Mouse (Mus musculus) embryo, embryonic 10 days (tissue): Measurements from ENCODE around the gene Lmod2.

Experiments used
- DNase-seq: peaks from one replicate; pipeline ENCODE4 v3.0.0-alpha.2; 2015; ENCODE audit warnings: low spot score

The Lmod2 gene

GRCm38 (mm10) chr6:24602351-24602750, 4.8 kb downstream of the Lmod2 start:
- no peak for DNase-seq

GRCm38 (mm10) chr6:24602993-24603392, 5.4 kb downstream of the Lmod2 start:
- no peak for DNase-seq

GRCm38 (mm10) chr6:24604289-24604688, 6.7 kb downstream of the Lmod2 start:
- no peak for DNase-seq

GRCm38 (mm10) chr6:24605631-24606030, 8.1 kb downstream of the Lmod2 start:
- DNase-seq, result no peak

- DNase-seq, result no peak
Observed at GRCm38 (mm10) chr6:24606512-24606911, 8.9 kb downstream of the Lmod2 start.

- DNase-seq, result no peak
Observed at GRCm38 (mm10) chr6:24607531-24607930, 10.0 kb downstream of the Lmod2 start.

- no peak for DNase-seq
Observed at GRCm38 (mm10) chr6:24608129-24608528, 10.6 kb downstream of the Lmod2 start.

DNA sequence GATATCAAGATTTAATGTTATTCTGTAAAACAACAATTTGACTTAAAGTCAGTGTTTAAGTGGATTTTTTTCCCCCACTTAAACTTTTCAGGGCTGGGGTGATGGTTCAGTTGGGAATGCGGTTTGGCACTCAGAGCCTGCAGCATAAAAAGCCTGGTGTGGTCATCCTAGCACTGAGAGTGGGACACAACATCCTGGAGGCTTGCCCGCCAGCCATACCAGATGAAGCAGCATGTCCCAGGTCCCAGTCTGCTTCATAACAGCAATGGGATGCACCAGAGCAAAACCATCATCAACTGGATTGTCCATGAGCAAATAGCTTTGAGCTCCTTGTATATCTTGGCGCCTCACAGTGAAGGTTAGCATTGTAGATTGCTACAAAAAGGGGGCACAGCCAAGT, 11.1 kb downstream of the Lmod2 start:
- no peak for DNase-seq

DNA sequence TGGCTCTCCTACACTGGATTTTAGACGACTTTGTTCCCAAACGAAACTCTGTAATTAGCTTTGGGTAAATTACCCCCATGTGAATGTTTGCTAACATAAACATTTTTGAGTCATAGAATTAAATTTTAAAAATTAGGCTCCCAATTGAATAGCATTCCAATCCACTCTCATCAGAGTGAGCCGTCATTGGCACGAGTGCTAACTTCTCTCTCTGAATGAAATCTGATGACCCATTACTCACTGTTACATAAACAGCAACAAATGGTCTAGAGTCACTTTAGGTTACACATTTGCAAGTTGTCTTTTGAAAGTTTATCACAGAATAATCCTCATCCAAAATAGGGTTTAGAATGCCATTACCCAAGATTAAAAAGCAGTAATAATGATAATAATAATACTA, 12.0 kb downstream of the Lmod2 start:
- no peak for DNase-seq

- DNase-seq, result no peak
Observed at GRCm38 (mm10) chr6:24610358-24610757, 12.8 kb downstream of the Lmod2 start.

- DNase-seq, result no peak
Observed at GRCm38 (mm10) chr6:24612074-24612755, 14.7 kb downstream of the Lmod2 start.

DNA sequence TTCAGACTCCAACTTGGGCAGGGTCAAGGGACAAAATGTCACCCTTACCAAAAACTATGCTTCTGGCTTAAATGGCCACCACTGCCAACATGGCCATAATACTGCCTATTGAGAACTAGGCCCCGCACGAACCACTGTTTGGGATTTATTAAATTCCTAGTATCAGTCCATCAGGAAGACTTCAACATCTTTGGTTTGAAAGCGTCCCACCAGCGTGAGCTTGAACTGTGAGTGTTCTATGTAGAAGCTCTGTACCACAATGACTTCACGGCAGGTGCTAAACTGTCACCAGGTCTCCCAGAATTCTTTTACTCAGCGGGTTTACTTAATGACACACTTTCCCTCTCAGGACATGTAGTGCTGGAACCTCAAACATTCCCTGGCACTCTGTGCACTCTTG, 15.8 kb downstream of the Lmod2 start:
- no peak for DNase-seq

GRCm38 (mm10) chr6:24613918-24614317, 16.4 kb downstream of the Lmod2 start:
- no peak for DNase-seq

DNA sequence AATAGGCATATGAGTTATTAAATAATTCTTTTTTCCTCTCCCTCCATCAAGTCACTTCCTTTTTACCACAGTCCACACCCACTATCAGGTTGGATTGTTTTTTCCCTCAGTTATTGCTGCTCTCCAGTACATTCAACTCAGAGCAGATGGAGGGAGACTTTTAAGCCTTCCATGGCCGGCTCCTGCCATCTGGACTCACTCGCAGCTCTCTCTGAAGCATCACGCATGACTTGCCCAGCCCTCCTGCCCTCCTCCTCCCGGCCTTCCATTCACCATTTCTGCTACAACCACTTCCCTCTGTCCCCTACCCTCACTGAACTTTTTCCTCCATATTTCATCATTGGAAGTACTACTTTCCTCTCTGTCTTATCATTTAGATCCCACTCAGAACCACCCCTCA, 19.2 kb downstream of the Lmod2 start:
- DNase-seq, result no peak

GRCm38 (mm10) chr6:24619285-24620045, 21.9 kb downstream of the Lmod2 start:
- DNase-seq, result no peak

DNA sequence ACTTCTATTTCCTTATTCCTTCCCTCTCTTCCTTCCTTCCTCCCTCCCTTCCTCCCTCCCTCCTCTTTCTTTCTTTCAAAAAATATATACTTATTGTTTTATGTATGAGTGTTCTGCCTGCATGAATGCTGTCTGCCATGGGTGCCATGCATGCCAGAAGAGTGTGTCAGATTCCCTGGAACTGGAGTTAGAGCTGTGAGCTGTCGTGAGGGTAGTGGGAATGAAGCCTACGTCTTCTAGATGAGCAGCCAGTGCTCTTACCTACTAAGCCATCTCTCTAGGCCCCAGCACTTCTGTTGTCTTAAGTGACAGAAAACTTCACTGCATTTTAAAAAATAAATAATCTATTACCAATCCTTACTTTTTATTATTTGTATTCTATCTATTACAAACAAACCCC, 23.4 kb downstream of the Lmod2 start:
- DNase-seq, result no peak

GRCm38 (mm10) chr6:24622098-24622497, 24.5 kb downstream of the Lmod2 start:
- DNase-seq, result no peak

- peak; percentile 85 for DNase-seq
Observed at GRCm38 (mm10) chr6:24627586-24628030, 30.0 kb downstream of the Lmod2 start.

- no peak for DNase-seq
Observed at GRCm38 (mm10) chr6:24628499-24628898, 30.9 kb downstream of the Lmod2 start.

GRCm38 (mm10) chr6:24632061-24632460, 34.5 kb downstream of the Lmod2 start:
- DNase-seq, result no peak

- no peak for DNase-seq
Observed at GRCm38 (mm10) chr6:24634065-24634464, 36.5 kb downstream of the Lmod2 start.

DNA sequence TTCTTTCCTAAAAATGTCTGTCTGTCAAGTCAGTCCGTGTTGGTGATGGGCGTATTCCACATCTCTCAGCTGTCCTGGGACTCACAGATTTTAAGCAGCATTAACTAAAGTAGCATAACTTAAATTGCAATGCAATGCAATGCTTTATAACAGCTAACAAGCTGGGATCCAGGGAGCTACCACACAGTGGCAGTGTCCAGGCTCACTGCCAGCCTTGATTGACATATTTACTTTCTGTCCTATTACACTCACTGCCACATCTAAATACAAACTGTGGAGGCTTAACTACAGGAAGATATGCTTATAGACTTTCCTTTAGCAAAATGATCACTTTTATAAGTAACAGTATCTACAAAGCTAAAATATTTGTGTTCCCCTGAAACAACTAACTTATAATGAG, 38.3 kb downstream of the Lmod2 start:
- DNase-seq, result no peak

DNA sequence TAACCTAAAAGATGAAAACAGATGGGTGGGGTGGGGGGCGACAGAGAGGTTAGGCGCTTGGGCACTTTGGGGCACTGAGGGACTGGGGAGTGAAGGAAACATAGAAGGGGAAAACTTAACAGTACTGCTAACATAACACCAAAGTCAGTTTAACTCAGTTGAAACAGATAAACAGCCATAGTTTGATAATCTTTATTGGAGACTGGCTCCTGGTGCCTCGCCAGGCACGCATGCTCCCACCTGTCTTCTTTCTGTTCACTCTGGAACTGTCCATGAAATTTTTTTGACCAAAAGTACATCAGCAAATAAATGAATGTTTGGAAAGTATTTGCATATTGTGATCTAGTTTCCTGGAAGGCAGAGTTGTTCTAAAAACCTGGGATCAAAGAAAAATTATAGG, 43.7 kb downstream of the Lmod2 start:
- DNase-seq, result no peak

DNA sequence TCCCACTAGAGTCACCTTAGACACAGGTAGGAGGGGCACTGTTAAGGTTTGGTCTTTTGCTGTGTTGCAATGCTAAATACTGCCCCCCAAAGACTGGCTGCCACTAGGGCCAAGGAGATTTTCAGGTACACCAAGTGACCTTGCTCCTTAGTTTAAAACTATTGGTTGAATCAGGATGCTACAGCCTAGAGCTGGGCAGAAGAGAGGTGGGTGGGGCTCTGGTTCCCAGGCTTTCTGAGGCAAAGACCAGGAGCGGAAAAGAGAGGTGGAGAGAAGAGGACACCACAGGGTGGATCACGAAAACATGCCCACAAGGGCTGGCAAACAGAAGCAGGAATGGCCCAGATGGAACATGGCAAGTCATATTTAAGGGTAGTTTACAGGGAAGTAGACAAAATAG, 44.6 kb downstream of the Lmod2 start:
- no peak for DNase-seq
